Mouse (Mus musculus): ENCODE measurements at regions not wholly inside any gene's neighbourhood (a gene's known extent, or its start where the extent isn't known, plus 50 kb on each side); places are given as distances from the start of the nearest gene placed in this dataset.

- no peak for TF ChIP-seq CTCF (IDR thresholded peaks at IDR 0.05; ENCODE audit: low read depth)
- no peak for TF ChIP-seq EP300 (IDR thresholded peaks at IDR 0.05; ENCODE audit: low read depth)
These were observed 71.9 kb upstream of the Cplx2 start for GRCm38 (mm10) chr13:54299295-54299694.

All from heart, postnatal 0 days (tissue).